Mouse (Mus musculus) frontal cortex, postnatal 10 days (tissue): ENCODE measurements at regions not wholly inside any gene's neighbourhood (a gene's known extent, or its start where the extent isn't known, plus 50 kb on each side); places are given as distances from the start of the nearest gene placed in this dataset.

Experiments
- DNase-seq, 2 experiments: peaks; one replicate each; pipeline ENCODE4 v3.0.0; 2022; ENCODE audit warnings: low spot score in 2 of 2, mixed read lengths in 1 of 2

GRCm38 (mm10) chr10:83963779-83964643 lies 241.3 kb downstream of the 1500009L16Rik start:
- no peak for DNase-seq

GRCm38 (mm10) chr10:83964838-83965237 lies 242.2 kb downstream of the 1500009L16Rik start:
- DNase-seq: no peak

- no peak for DNase-seq
These were observed 247.8 kb downstream of the 1500009L16Rik start for GRCm38 (mm10) chr10:83970501-83970900.

GRCm38 (mm10) chr10:83974548-83974947 lies 251.9 kb downstream of the 1500009L16Rik start:
- DNase-seq: no peak

GRCm38 (mm10) chr10:83976548-83976947 lies 253.9 kb downstream of the 1500009L16Rik start:
- DNase-seq: no peak

GRCm38 (mm10) chr10:83979930-83980329 lies 257.3 kb downstream of the 1500009L16Rik start:
- no peak for DNase-seq

GRCm38 (mm10) chr10:83984697-83985415 lies 262.2 kb downstream of the 1500009L16Rik start:
- DNase-seq: no peak

- DNase-seq: no peak
These were observed 270.1 kb downstream of the 1500009L16Rik start for GRCm38 (mm10) chr10:83992577-83993305.

GRCm38 (mm10) chr10:83995026-83995600 lies 272.4 kb downstream of the 1500009L16Rik start:
- DNase-seq: no peak

- no peak for DNase-seq
These were observed 273.2 kb downstream of the 1500009L16Rik start for GRCm38 (mm10) chr10:83995913-83996312.

- DNase-seq: no peak
These were observed 273.8 kb downstream of the 1500009L16Rik start for GRCm38 (mm10) chr10:83996489-83996888.

GRCm38 (mm10) chr10:84000436-84001208 lies 278.0 kb downstream of the 1500009L16Rik start:
- no peak for DNase-seq

- no peak for DNase-seq
These were observed 280.1 kb downstream of the 1500009L16Rik start for GRCm38 (mm10) chr10:84002744-84003143.

- no peak for DNase-seq
These were observed 281.0 kb downstream of the 1500009L16Rik start for GRCm38 (mm10) chr10:84003601-84004149.

GRCm38 (mm10) chr10:84008923-84009322 lies 286.3 kb downstream of the 1500009L16Rik start:
- no peak for DNase-seq

- peak in 1 of 2 experiments; percentile 43 for DNase-seq
These were observed 296.7 kb downstream of the 1500009L16Rik start for GRCm38 (mm10) chr10:84019381-84019780.

- DNase-seq: peak; percentile 12 to 26
These were observed 297.5 kb downstream of the 1500009L16Rik start for GRCm38 (mm10) chr10:84020023-84020620.

- DNase-seq: no peak
These were observed 298.8 kb downstream of the 1500009L16Rik start for GRCm38 (mm10) chr10:84021167-84022120.

- DNase-seq: no peak
These were observed 301.6 kb downstream of the 1500009L16Rik start for GRCm38 (mm10) chr10:84024294-84024693.
